10 mouse cellular contexts compared by ENCODE assay signal in the genomic region with DNA sequence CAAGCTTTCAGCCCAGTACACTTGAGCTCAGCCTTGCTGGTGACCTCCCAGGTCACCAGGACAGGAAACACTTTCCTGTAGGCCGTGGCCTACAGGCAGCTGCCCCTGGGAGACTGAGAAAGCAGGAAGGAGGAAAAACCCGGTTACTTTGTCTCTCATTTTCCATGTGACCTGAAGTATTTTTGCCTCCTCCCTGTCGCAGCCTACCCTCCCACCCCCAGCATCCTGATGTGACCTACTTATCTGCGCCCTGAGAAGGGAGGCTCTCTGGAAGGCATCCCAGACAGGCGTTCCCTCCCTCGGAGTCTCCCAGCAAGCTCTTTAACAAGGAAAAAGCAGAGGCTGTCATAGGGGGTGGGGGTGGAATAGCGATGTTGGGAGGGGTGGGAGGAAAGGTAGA. TPM values are rescaled to one million over a fixed set of nuclear protein-coding genes. Genes with fewer than 3 reads are reported as not detected.
DNase-seq lines count a peak whose midpoint lies in the region; ATAC-seq and TF ChIP-seq lines count a peak whose summit lies in the region.
"Had no signal": no experiment of that assay in that cellular context is flagged by ENCODE, and none has a peak within 500 bp of the region (broad histone marks: within the 10 kb centered on the region; RNA-seq: fewer than 3 reads in every experiment).

No protein-coding gene starts in this region.

- H3K36me3 ChIP-seq in kidney, embryonic 14.5 days (ENCODE audit: control insufficient read depth, insufficient read depth, low read length): no peaks in the 10 kb centered on the region
- no peaks in the 10 kb centered on the region for H3K36me3 ChIP-seq in kidney, embryonic 16.5 days (ENCODE audit: insufficient read depth, low read length)
- no peaks in the 10 kb centered on the region for H3K36me3 ChIP-seq in testis, adult 2 months (ENCODE audit: control insufficient read depth, insufficient read depth, low read length)

- H3K27ac ChIP-seq in kidney, embryonic 14.5 days (ENCODE audit: low read depth, low read length): no peak overlapping the region
- peak overlapping the region; percentile 71 for H3K27ac ChIP-seq in brown adipose tissue, adult 24 weeks (replicated peaks; ENCODE audit: low read depth, low read length)
- H3K27ac ChIP-seq in kidney, embryonic 16.5 days (ENCODE audit: low read length): 0 out of 2 replicates have a peak overlapping the region, but pooled peaks have one; percentile 39
- H3K27ac ChIP-seq in testis, adult 2 months (ENCODE audit: control insufficient read depth, insufficient read depth, low read depth, low read length): peak overlapping the region; percentile 10; the same call in 1 of the 2 replicates

- H3K4me2 ChIP-seq in kidney, embryonic 14.5 days (replicated peaks; ENCODE audit: low read depth, low read length): no peak overlapping the region
- no peak overlapping the region for H3K4me2 ChIP-seq in kidney, embryonic 16.5 days (replicated peaks; ENCODE audit: low read depth, low read length)

- H3K9me3 ChIP-seq in kidney, embryonic 14.5 days (ENCODE audit: control insufficient read depth, low read length): no peaks in the 10 kb centered on the region
- no peaks in the 10 kb centered on the region for H3K9me3 ChIP-seq in kidney, embryonic 16.5 days (ENCODE audit: low read length)

- 13% methylated on average over 7 of the region's 7 CpGs for WGBS in kidney, embryonic 14.5 days
- WGBS in kidney, embryonic 16.5 days: 12% methylated on average over 7 of the region's 7 CpGs
- 16% methylated on average over 7 of the region's 7 CpGs for WGBS in lung, adult 2 months

- peak; percentile 71 for DNase-seq in kidney, adult 11 months
- peak; percentile 78 for DNase-seq in gastrocnemius, postnatal 25 days
- DNase-seq in lung, adult 2 months: peak; percentile 52
- no peak for DNase-seq in T-cell, adult 2 months (ENCODE audit: low spot score)

- H3K4me1 ChIP-seq in kidney, embryonic 14.5 days (ENCODE audit: control insufficient read depth, insufficient read depth, low read length): peaks cover 8% of the 10 kb centered on the region; the same call in 1 of the 2 replicates
- H3K4me1 ChIP-seq in brown adipose tissue, adult 24 weeks (ENCODE audit: control insufficient read depth, insufficient read depth, insufficient read length, low read length): peaks cover 34% of the 10 kb centered on the region
- H3K4me1 ChIP-seq in kidney, embryonic 16.5 days (ENCODE audit: insufficient read depth, low read length): peaks cover 22% of the 10 kb centered on the region
- H3K4me1 ChIP-seq in lung, adult 2 months (ENCODE audit: control insufficient read depth, insufficient read depth, low read length): peaks cover 11% of the 10 kb centered on the region
- peaks cover 7% of the 10 kb centered on the region for H3K4me1 ChIP-seq in testis, adult 2 months (ENCODE audit: control insufficient read depth, insufficient read depth, low read length)

- no peak overlapping the region for H3K9ac ChIP-seq in kidney, embryonic 14.5 days (ENCODE audit: low read depth, low read length)
- H3K9ac ChIP-seq in kidney, embryonic 16.5 days (replicated peaks; ENCODE audit: low read length): no peak overlapping the region

- TF ChIP-seq POLR2A in lung, adult 2 months (IDR thresholded peaks at IDR 0.05; ENCODE audit: borderline replicate concordance, extremely low read depth, low read depth, low read length): no peak
- TF ChIP-seq POLR2A in testis, adult 2 months (IDR thresholded peaks at IDR 0.05; ENCODE audit: control insufficient read depth, low read depth, low read length): no peak

- no peak for ATAC-seq in kidney, embryonic 14.5 days (ENCODE audit: low FRiP score, low TSS enrichment)
- no peak for ATAC-seq in kidney, embryonic 16.5 days (ENCODE audit: low FRiP score, low TSS enrichment)

- no peaks in the 10 kb centered on the region for H3K27me3 ChIP-seq in kidney, embryonic 14.5 days (ENCODE audit: control insufficient read depth, insufficient read depth, low read length)
- no peaks in the 10 kb centered on the region for H3K27me3 ChIP-seq in kidney, embryonic 16.5 days (ENCODE audit: insufficient read depth, low read length)
- no peaks in the 10 kb centered on the region for H3K27me3 ChIP-seq in testis, adult 2 months (ENCODE audit: control insufficient read depth, insufficient read depth, low read length)

- H3K4me3 ChIP-seq in kidney, embryonic 14.5 days (ENCODE audit: low read length): no peak overlapping the region
- H3K4me3 ChIP-seq in brown adipose tissue, adult 24 weeks (ENCODE audit: insufficient read depth, low read depth, low read length): no peak overlapping the region
- H3K4me3 ChIP-seq in kidney, embryonic 16.5 days (ENCODE audit: low read length): no peak overlapping the region
- no peak overlapping the region for H3K4me3 ChIP-seq in lung, adult 2 months (replicated peaks; ENCODE audit: extremely low read depth, low read depth, low read length)
- no peak overlapping the region for H3K4me3 ChIP-seq in testis, adult 2 months (ENCODE audit: control insufficient read depth, low read depth, low read length)

- no peak for TF ChIP-seq CTCF in lung, adult 2 months (IDR thresholded peaks at IDR 0.05; ENCODE audit: insufficient read depth, low read length)
- no peak for TF ChIP-seq CTCF in testis, adult 2 months (IDR thresholded peaks at IDR 0.05; ENCODE audit: control insufficient read depth, insufficient read depth, insufficient replicate concordance, low read depth, low read length)

RNA-seq across cellular contexts. Expression of a gene that starts 16.0 kb away (rescaled TPM):
- polyA plus RNA-seq in kidney, embryonic 14.5 days (2014; fragmentation: Nextera tagmentation; extraction: Ambion mirVana): not detected in 2 replicates
- not detected in 2 replicates for polyA plus RNA-seq in brown adipose tissue, adult 24 weeks (2012; ENCODE audit: insufficient read depth, insufficient read length, missing spikeins)
- total RNA-seq in gastrocnemius, postnatal 25 days (2021): not detected
- 0.19 TPM in 1 of 2 replicates, not detected in the other for polyA plus RNA-seq in kidney, embryonic 16.5 days (2015; fragmentation: Nextera tagmentation; extraction: Ambion mirVana)
- polyA plus RNA-seq in lung, adult 2 months (2012; rRNA removed): 0.26 and 0.35 TPM in 2 replicates
- 0.17 TPM in 1 of 2 replicates, not detected in the other for polyA plus RNA-seq in testis, adult 2 months (2012; rRNA removed)
- total RNA-seq: hematopoietic stem cell, adult 5-6 weeks; MEL had no signal
